Mouse (Mus musculus): Measurements from ENCODE around the gene Gm10228.

DNA sequence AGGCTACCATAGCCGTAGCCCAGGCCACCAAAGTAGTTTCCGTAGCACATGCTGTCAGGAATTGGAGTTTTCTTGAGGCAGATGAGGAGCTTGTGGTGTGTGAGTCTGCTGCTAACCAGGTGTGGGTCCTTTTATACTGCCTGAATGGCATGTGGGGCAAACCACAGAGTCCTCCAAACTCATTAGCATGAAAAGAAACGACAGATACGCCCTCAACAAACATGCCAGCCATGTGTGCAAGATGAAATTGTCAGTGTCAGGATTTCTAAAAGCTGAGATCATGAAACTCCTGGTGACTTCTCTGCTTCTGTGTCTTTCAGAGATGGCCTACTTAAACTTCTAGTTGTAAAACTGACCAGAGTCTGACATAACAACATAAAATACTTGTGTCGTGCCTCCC lies 30.6 kb downstream of the Gm10228 start, which contains the start of gene Krtap22-2:
- TF ChIP-seq CTCF (IDR thresholded peaks at IDR 0.05; ENCODE audit: low read depth) (no peak), EP300 (optimal IDR thresholded peaks at IDR 0.05) (no peak)
